Mouse (Mus musculus) kidney, embryonic 15.5 days (tissue): ENCODE measurements at regions not wholly inside any gene's neighbourhood (a gene's known extent, or its start where the extent isn't known, plus 50 kb on each side); places are given as distances from the start of the nearest gene placed in this dataset.

Experiments
- ATAC-seq: fragments of 200-750 bp; cut with Nextera tagmentation; replicated peaks from 2 replicates; pipeline ENCODE4 v1.8.0; 2017; ENCODE audit warnings: moderate TSS enrichment; ENCODE audit not compliant: low FRiP score
- H3K27ac ChIP-seq: fragments of 300-500 bp; sonication (generic); 2 replicates; pipeline ENCODE4 v1.5.1; 2015; ENCODE audit warnings: mild to moderate bottlenecking, inconsistent platforms
- H3K27me3 ChIP-seq: fragments of 300-500 bp; sonication (generic); 2 replicates; pipeline ENCODE4 v1.6.1; 2015; ENCODE audit warnings: inconsistent platforms
- H3K36me3 ChIP-seq: fragments of 300-500 bp; sonication (generic); 2 replicates; pipeline ENCODE4 v1.6.1; 2015; ENCODE audit warnings: inconsistent platforms
- H3K4me1 ChIP-seq: fragments of 300-500 bp; sonication (generic); 2 replicates; pipeline ENCODE4 v1.6.1; 2015; ENCODE audit warnings: inconsistent platforms
- H3K4me2 ChIP-seq: fragments of 300-500 bp; sonication (generic); 2 replicates; pipeline ENCODE4 v1.6.1; 2015; ENCODE audit warnings: moderate library complexity, mild to moderate bottlenecking, inconsistent platforms
- H3K4me3 ChIP-seq: fragments of 300-500 bp; sonication (generic); replicated peaks from 2 replicates; pipeline ENCODE4 v1.5.1; 2015; ENCODE audit warnings: mild to moderate bottlenecking, inconsistent platforms
- H3K9ac ChIP-seq: fragments of 300-500 bp; sonication (generic); 2 replicates; pipeline ENCODE4 v1.6.1; 2015; ENCODE audit warnings: mild to moderate bottlenecking, inconsistent platforms
- H3K9me3 ChIP-seq: fragments of 300-500 bp; sonication (generic); replicated peaks from 2 replicates; pipeline ENCODE4 v1.6.1; 2016; ENCODE audit warnings: inconsistent platforms
- whole genome bisulfite sequencing: fragments of 180-500 bp; shearing (Covaris S2); methylation state at CpG from one replicate; pipeline ENCODE4 v1.1.7; 2015; ENCODE audit warnings: mixed read lengths; 5-methylcytosine and 5-hydroxymethylcytosine counted together

DNA sequence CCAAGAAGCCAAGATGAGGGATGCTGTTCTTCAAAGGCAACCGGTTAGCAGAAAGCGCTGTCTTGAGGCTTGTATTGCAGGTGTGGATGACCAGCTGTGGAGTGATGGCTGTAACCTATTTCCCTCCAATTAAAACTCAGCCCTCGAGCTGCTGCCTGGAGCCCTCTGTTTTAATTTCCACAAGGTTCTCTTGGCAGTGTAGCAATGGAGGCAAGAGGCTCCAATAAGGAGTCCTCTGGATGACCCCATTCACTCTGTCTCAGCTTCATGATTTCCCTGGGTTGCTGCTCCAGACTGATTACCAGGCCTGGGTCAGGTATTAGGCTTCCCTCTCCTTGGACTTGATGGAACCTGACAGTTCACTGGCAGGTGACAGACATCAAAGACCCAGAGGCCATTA is 548.5 kb downstream of the Psat1 start:
- no peak for ATAC-seq
- WGBS: 73% methylated on average over 3 of the region's 3 CpGs

DNA sequence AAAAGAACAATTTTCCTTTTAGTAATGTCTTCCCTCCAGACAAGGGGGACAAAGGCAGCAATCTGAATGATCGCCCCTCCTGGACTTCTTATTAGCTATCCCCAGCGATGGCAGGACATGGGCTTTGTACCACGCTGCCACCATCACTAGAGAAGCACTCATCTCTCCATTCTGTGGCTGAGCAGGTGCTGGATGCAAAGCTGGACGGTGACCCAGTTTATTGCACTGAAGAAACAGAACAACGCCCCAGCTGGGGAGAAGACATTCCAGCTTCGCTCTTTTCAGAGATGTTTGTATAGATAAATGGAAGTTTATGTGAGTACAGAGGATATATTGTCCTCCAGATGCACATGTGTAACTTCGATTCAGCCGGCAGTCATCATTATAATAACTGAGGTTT is 575.5 kb downstream of the Psat1 start:
- Histone ChIP-seq H3K27ac (no peak overlapping the region), H3K9ac (no peak overlapping the region), H3K27me3 (no peaks in the 10 kb centered on the region), H3K4me2 (no peak overlapping the region), H3K9me3 (no peaks in the 10 kb centered on the region), H3K4me1 (no peaks in the 10 kb centered on the region), H3K4me3 (no peak overlapping the region), H3K36me3 (no peaks in the 10 kb centered on the region)
- WGBS: 78% methylated on average over 8 of the region's 8 CpGs
- ATAC-seq: no peak

More for the DNA sequence above, 548.5 kb downstream of the Psat1 start:
- H3K27me3 ChIP-seq: no peaks in the 10 kb centered on the region
- no peaks in the 10 kb centered on the region for H3K36me3 ChIP-seq
- H3K27ac ChIP-seq: no peak overlapping the region
- H3K4me2 ChIP-seq: no peak overlapping the region
- H3K4me3 ChIP-seq: no peak overlapping the region
- H3K9ac ChIP-seq: no peak overlapping the region
- H3K9me3 ChIP-seq: no peaks in the 10 kb centered on the region
- no peaks in the 10 kb centered on the region for H3K4me1 ChIP-seq

DNA sequence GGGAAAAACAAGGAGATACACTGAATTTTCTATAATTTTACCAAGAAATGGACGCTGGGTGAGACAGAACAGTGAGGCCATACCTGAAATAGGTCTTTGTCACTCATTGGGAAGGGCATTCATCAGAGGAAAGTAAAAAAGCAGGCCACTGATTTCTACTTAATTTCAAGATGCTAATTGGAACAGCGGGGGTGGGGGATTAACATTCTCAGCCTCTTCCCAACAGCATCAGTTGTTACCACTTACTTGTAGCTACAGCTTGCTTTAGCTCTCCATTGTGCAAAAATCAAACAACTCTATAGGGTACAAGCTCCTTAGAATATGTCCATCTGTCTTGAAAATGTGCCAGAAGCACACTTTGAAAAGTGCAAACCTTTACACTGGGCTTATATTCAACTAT is 580.2 kb downstream of the Psat1 start:
- ATAC-seq: no peak
- WGBS: 70% methylated on average over 2 of the region's 2 CpGs

DNA sequence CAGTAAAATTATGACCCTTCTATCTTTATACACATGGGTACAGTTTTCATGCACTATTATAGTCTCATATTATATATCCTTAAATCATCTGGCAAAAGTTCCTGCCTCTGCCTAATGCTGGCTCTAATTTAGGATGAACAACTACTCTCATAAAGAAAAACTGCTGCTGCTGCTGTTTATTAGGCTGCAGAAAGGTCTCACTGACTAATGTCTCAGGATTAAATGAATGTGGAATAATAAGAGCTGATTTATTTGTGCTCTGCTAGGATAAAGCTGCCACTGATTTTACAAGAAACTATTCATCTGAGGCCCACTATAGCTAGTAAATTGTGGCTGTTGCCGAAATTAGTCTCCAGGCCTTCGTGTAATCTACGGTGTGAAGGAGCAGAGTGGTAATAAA is 590.0 kb downstream of the Psat1 start:
- Histone ChIP-seq H3K4me3 (no peak overlapping the region), H3K9me3 (no peaks in the 10 kb centered on the region), H3K9ac (no peak overlapping the region), H3K4me1 (no peaks in the 10 kb centered on the region), H3K4me2 (no peak overlapping the region), H3K27ac (no peak overlapping the region), H3K36me3 (no peaks in the 10 kb centered on the region), H3K27me3 (no peaks in the 10 kb centered on the region)
- ATAC-seq: no peak
- 24% methylated on average over 3 of the region's 3 CpGs for WGBS

More for the DNA sequence above, 580.2 kb downstream of the Psat1 start:
- Histone ChIP-seq H3K36me3 (no peaks in the 10 kb centered on the region), H3K9me3 (no peaks in the 10 kb centered on the region), H3K27me3 (no peaks in the 10 kb centered on the region), H3K9ac (no peak overlapping the region), H3K4me2 (no peak overlapping the region), H3K4me1 (no peaks in the 10 kb centered on the region), H3K4me3 (no peak overlapping the region), H3K27ac (no peak overlapping the region)

DNA sequence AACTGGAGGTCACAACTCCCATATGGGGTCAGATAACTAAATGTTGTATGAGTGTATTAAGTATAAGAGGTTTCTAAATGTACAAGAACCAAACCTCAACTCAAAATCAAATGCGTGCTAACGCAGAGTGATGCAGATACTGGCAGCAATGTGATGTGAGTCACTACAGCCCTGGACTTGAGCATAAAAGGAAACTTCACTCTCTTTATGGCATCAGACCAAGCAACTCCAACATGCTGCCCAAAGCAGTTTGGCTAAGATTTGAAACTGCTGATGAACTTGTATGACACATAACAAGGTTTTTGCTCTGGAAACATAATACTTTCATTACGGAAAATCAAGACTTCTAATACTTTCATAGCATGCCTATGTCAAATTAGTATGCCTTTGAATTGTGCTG is 598.8 kb downstream of the Psat1 start:
- WGBS: 90% methylated on average over 3 of the region's 3 CpGs
- no peaks in the 10 kb centered on the region for H3K36me3 ChIP-seq
- H3K9me3 ChIP-seq: no peaks in the 10 kb centered on the region
- H3K9ac ChIP-seq: no peak overlapping the region
- no peaks in the 10 kb centered on the region for H3K4me1 ChIP-seq
- H3K27me3 ChIP-seq: peaks cover 23% of the 10 kb centered on the region
- ATAC-seq: no peak
- no peak overlapping the region for H3K27ac ChIP-seq
- H3K4me3 ChIP-seq: no peak overlapping the region
- no peak overlapping the region for H3K4me2 ChIP-seq

DNA sequence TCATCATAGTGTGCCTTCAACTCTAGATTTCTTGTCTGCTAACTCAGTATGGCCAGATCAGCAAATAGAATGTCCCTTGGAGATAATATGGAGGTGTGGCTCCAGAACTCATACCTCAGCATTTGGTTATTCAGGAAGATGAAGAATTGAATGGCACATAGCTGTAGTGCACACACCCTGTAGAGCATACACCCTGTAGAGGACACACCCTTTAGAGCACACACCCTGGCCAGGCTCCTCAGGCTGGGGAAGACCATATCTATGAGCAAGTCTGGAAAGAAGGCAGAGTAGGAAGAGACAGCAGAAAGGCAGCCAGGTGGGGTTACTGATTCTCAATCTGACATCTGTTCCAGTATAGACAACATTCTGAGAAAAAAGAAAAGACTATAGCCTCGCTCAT is 604.9 kb downstream of the Psat1 start:
- H3K4me1 ChIP-seq: peaks cover 13% of the 10 kb centered on the region; the same call in 1 of the 2 replicates
- WGBS: 92% methylated on average over 1 of the region's 1 CpGs
- no peaks in the 10 kb centered on the region for H3K9me3 ChIP-seq
- no peaks in the 10 kb centered on the region for H3K36me3 ChIP-seq
- no peak overlapping the region for H3K9ac ChIP-seq
- no peak overlapping the region for H3K27ac ChIP-seq
- ATAC-seq: no peak
- peaks cover 48% of the 10 kb centered on the region for H3K27me3 ChIP-seq
- no peak overlapping the region for H3K4me3 ChIP-seq
- H3K4me2 ChIP-seq: no peak overlapping the region

DNA sequence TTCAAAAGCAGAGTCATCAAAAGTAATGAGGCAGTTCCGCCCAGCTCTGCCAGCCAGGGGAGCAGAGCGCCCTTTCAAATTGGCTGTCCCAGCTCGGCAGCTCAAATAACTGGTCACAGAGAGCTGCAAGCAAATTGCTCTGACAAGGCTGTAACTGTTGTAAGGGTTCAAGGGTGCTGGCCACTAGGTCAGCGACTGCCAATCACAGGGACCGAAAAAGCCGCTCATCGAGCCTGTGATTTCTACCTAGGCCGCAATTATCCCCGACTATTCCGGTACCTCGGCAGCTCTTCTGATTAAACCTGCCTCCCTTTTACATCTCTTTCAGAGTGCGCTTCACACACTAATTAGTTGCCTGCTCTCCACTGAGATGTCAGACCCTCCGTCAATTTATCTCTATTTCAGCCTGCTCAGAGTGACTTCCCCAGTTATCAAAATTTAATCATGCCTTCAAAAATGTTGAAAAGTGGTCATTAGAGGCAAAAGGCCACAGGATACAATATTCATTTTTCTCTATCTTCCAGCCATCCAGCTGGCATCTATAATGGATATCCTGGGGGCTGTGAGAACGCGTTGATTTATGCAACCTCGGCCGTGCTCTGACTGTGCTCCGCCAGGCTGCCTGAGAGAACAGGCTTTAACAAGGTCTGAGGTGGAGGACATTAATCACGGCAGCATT is 606.7 kb downstream of the Psat1 start:
- Histone ChIP-seq H3K4me3 (no peak overlapping the region), H3K27ac (no peak overlapping the region), H3K36me3 (no peaks in the 10 kb centered on the region), H3K4me1 (peaks cover 13% of the 10 kb centered on the region; the same call in 1 of the 2 replicates), H3K9ac (no peak overlapping the region), H3K4me2 (peak overlapping the region; percentile 42), H3K27me3 (peaks cover 46% of the 10 kb centered on the region), H3K9me3 (no peaks in the 10 kb centered on the region)
- peak; percentile 94; the same call in 1 of the 2 replicates for ATAC-seq
- WGBS: 13% methylated on average over 19 of the region's 19 CpGs

DNA sequence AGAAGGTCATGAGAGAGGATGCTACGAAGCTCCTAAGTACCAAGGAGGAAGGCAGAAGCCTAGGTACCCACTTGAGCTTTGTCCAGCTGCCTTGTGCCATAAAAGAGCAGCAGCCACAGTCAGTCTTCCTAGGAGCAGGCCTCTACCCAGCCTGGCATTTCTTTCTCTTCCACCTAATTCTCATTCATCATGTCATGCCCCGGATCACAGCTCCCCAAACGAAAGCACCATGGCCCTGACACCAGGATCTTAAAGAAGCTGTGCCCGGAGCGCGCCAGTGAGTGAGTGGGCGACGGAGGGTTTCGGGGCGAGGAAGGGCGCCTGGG is 607.2 kb downstream of the Psat1 start:
- 19% methylated on average over 11 of the region's 11 CpGs for WGBS
- peaks cover 44% of the 10 kb centered on the region for H3K27me3 ChIP-seq
- peak overlapping the region; percentile 42 for H3K4me2 ChIP-seq
- H3K4me3 ChIP-seq: no peak overlapping the region
- no peak overlapping the region for H3K9ac ChIP-seq
- ATAC-seq: no peak; the same call in none of the 2 replicates
- H3K9me3 ChIP-seq: no peaks in the 10 kb centered on the region
- peaks cover 13% of the 10 kb centered on the region; the same call in 1 of the 2 replicates for H3K4me1 ChIP-seq
- H3K27ac ChIP-seq: no peak overlapping the region
- no peaks in the 10 kb centered on the region for H3K36me3 ChIP-seq

DNA sequence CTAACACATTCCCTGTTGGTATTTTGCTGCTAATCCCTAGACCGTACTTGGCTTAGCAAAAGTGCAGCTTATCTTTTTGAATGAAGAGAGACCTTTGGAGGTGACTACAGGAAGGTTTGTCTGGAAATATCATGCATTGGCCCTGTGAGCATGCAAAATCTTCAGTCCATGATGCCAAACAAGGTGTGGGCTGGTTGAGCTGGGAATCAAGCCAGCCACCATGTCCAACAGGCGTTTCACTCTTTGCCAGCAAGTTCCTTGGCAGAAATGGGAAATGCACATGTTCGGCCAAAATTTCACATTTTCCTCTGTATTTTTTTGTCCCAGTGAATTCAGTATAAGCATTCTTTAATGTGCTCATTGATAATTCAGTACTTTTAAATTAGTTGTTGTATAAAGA is 617.0 kb downstream of the Psat1 start:
- H3K4me3 ChIP-seq: no peak overlapping the region
- 88% methylated on average over 3 of the region's 3 CpGs for WGBS
- H3K36me3 ChIP-seq: no peaks in the 10 kb centered on the region
- no peaks in the 10 kb centered on the region for H3K9me3 ChIP-seq
- H3K27me3 ChIP-seq: peaks cover 7% of the 10 kb centered on the region; the same call in 1 of the 2 replicates
- no peak overlapping the region for H3K4me2 ChIP-seq
- ATAC-seq: no peak
- no peak overlapping the region for H3K27ac ChIP-seq
- H3K4me1 ChIP-seq: no peaks in the 10 kb centered on the region
- no peak overlapping the region for H3K9ac ChIP-seq

DNA sequence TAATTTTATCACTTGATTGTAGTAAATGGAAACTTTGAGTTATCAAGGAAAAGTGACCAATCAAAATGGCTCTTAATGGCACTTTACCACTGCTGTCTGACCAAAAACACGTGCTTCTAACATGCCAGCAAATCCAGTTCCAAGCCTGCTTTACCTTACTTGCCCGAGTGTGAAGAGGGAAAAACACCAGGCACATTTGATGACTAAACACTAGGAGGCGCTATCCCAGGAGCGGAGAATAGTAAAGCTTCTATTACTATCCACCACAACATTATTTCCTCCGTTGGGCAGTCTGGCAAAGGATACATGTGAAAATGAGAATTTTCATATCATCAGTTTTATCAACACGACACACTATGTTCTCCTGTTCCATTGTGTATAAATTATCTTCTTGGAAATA is 647.7 kb downstream of the Psat1 start:
- Histone ChIP-seq H3K4me3 (no peak overlapping the region), H3K9me3 (no peaks in the 10 kb centered on the region), H3K4me2 (no peak overlapping the region), H3K27ac (no peak overlapping the region), H3K9ac (no peak overlapping the region), H3K27me3 (no peaks in the 10 kb centered on the region), H3K36me3 (no peaks in the 10 kb centered on the region), H3K4me1 (no peaks in the 10 kb centered on the region)
- ATAC-seq: no peak
- 47% methylated on average over 6 of the region's 6 CpGs for WGBS

DNA sequence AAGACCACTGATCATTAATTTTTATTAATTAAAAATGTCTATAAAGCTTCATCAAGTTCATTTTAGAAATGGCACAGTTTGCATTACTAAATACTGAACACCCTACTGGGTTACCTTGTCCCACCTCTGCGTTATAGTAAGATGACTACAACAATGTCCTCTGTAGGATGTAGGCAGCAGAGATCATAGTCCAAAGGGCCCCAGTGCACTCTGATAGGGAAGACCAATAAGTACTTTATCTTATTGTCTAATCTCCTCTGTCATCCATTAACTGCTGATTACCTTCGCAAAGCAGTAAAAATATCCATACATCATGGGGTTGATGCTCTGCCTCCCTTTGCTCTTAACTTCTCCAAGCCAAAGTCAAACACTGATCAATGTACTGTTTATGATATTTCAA is 662.1 kb downstream of the Psat1 start:
- 78% methylated on average over 2 of the region's 2 CpGs for WGBS
- Histone ChIP-seq H3K4me3 (no peak overlapping the region), H3K9me3 (no peaks in the 10 kb centered on the region), H3K36me3 (no peaks in the 10 kb centered on the region), H3K4me2 (no peak overlapping the region), H3K4me1 (no peaks in the 10 kb centered on the region), H3K27ac (no peak overlapping the region), H3K27me3 (no peaks in the 10 kb centered on the region), H3K9ac (no peak overlapping the region)
- no peak for ATAC-seq

DNA sequence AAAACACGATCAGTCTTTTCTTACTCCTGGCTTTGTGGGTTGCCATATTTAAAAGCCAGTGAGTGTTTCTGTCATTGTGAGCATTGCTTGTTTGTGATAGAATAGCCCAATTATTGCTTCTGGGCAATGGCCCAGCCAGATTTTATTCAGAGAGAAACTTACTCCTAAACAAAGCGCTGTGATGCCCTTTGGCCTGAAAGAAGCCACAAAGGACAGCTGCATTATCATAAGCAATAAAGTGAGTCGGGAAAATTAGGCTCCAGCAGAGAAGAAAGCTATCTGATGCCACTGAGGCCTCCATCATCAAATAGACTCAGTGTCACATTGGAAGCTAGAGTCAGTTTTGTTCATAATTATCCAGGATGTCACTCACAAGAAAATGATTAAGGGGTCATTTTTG is 644.9 kb upstream of the Tle4 start:
- no peaks in the 10 kb centered on the region for H3K4me1 ChIP-seq
- H3K27ac ChIP-seq: no peak overlapping the region
- H3K4me2 ChIP-seq: no peak overlapping the region
- no peak overlapping the region for H3K9ac ChIP-seq
- no peak overlapping the region for H3K4me3 ChIP-seq
- 45% methylated on average over 3 of the region's 3 CpGs for WGBS
- ATAC-seq: no peak
- H3K9me3 ChIP-seq: no peaks in the 10 kb centered on the region
- no peaks in the 10 kb centered on the region for H3K36me3 ChIP-seq
- H3K27me3 ChIP-seq: no peaks in the 10 kb centered on the region
